Mouse (Mus musculus) erythroblast, adult 5-6 weeks (primary cell): ENCODE measurements around the gene Sfta2. TPM values are rescaled to one million over a fixed set of nuclear protein-coding genes. Genes with fewer than 3 reads are reported as not detected.
A peak's percentile ranks its signal among the peaks of the same experiment; 100 is the strongest.

ENCODE experiments used
- ATAC-seq: replicated peaks from 2 replicates; pipeline ENCODE4 v1.8.0; 2016; ENCODE audit warnings: moderate number of reproducible peaks, mild to moderate bottlenecking, moderate TSS enrichment, inconsistent platforms; ENCODE audit not compliant: poor library complexity, low FRiP score, severe bottlenecking
- total RNA-seq, 2 experiments: library from RNA; stranded (forward) in 1 of 2; stranded (reverse) in 1 of 2; fragments of 150-400 nt in 1 of 2; fragments of 200-764, 138-1000 nt in 1 of 2; gene quantifications; 2 replicates each; pipeline versions ENCODE4 v1.2.3 to v1.2.4; 2015 to 2017; ENCODE audit warnings: low replicate concordance in 2 of 2

Gene Sfta2
- total RNA-seq (2015; ENCODE audit: low replicate concordance), result not detected in 2 replicates
- total RNA-seq (2017; ENCODE audit: low replicate concordance), result not detected in 2 replicates

DNA sequence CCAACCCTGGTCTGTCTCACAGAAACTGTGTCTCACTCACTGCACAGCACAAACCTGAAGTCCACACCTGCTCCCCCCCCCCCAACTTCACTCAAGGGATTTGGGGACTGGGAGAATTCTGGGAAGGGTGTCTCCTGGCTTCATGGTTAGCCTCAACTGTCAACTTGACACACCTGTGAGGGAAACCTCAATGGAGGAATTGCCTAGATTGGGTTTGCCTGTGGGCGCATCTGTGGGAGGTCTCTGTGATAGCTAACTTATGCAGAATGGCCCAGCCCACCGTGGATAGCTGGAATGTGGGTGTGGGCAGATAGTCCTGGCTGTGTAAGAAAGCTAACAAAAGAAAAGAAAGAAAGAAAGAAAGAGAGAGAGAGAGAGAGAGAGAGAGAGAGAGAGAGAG lies at the start of gene Sfta2:
Gene Sfta2 (plus strand): TSS at position 301 of the 400 bp plus-strand sequence.
- ATAC-seq, result no peak

DNA sequence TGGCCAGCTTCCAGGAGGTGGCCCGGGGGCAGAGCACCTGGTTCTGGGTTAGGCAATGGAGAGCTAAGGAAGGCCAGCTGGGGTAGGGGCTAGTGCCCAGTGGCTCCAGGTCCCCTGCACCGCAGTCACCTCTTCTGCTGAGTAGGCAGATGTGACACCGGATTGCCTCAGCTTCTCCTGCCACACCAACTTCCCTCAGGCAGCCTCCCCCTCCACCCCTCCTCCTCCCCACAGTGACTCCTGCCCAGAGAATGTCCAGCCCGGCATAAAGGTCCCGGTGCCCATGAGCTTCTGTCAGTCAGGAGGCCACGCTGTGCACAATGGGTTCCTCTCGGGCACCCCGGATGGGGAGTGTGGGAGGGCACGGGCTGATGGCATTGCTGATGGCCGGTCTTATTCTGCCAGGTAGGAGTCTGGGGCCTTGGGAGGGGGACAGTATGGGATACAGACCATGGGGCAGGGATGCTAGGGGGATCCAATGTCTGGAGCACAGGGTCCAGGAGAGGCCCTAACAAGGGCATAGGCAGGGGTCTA lies 49.4 kb upstream of the Sfta2 start, which contains the start of gene Cdsn:
Gene Cdsn (plus strand): TSS at position 248 of the 534 bp plus-strand sequence.
- ATAC-seq, result no peak

DNA sequence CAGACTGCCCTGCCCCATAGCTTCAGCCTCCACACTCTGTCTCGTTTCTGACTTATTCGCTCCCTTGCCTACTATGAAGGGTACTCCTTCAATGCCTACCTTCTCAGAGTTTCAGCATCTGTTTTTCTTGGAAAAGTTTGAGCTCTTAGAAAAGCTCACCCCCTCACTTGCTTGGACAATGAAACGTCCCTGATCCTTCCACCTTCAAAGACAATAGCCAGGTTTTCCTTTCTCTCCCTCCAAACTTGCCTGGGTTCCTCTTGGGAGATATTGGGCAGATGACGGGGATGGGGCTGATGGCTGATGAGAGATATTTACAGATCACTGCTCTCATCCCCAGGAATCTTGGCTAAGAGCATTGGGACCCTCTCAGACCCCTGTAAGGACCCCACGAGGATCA lies 47.0 kb upstream of the Sfta2 start:
- ATAC-seq, result no peak

DNA sequence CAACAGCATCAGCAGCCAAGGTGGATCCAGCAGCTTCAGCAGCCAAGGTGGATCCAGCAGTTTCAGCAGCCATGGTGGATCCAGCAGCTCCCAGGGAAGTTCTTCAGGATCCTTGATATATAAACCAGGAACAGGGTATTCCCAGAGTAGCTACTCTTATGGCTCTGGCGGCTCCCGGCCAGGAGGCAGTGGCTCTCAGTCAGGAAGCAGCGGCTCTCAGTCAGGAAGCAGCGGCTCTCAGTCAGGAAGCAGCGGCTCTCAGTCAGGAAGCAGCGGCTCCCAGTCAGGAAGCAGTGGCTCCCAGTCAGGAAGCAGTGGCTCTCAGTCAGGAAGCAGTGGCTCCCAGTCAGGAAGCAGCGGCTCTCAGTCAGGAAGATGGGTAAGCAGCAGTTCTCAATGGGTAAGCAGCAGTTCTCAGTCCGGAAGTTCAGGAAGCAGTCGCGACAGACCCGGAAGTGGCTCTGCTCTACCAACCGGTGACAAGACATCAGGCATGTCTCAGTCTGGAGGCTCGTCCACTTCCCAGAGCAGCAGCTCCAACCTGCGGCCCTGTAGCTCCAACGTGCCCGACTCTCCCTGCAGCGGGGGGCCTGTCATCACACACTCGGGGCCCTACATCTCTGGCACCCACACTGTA lies 46.5 kb upstream of the Sfta2 start:
- no peak for ATAC-seq

DNA sequence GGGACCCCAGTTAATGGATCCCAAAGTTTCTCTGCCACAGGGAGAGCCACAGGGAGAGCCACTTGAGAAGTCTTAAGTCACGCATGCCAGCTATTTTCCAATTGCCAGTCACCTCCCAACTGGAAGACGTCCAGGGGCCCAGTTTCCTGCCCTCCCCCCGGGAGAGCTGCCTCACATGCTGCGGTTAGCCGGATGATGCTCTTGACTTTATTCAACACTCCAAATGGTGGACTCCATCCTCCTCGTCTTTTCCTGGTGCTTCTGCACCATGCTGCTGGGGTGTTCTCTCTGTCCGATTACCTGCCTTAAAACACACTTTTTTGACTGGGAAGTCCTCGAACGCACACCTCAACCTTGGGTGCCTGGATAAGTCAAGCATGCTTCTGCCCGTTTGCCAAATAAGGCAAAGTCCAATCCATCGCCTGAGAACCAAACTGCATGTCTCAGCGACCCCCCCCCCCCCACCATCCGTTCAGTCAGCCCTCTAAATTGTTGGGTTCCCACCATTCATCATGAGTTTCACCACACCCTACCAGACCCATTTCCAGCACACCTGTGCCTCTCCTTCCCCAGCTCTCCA lies 45.1 kb upstream of the Sfta2 start:
- ATAC-seq, result no peak

DNA sequence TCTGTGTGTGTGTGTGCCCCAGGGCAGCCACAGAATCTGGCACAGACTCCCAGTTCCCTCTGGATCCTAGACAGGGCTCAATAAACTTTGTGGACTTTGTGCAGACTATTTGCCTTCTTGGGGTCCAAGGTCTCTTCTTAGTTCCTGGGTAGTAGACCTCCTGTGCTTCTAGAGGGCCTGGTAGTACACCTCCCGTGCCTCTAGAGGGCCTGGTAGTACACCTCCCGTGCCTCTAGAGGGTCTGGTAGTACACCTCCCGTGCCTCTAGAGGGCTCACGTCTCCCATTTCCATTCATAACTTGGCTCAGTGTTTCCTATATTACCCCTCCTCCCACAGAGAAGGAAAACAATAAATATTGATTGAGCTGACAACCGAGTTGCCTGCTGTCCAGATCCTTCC lies 44.5 kb upstream of the Sfta2 start:
- peak; percentile 74 for ATAC-seq

DNA sequence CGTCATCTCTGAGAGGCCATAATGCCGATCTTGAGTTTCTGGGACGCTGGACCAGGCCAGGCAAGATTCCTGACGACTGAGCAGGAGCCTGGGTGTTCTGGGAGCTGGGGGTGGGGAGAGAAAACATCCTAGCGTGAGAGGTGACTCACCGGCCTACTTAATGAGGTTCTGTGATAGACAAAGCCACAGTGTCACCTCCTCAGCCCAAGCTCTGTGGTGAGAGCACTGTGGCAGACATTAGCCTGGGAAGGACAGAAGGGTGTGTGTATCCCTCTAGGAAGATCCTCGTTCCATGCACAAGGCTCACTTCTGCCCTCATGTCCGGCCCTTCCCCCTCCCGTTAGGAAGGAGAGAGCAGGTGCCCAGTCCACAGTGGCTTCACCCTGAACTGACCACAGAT lies 44.0 kb upstream of the Sfta2 start:
- no peak for ATAC-seq

DNA sequence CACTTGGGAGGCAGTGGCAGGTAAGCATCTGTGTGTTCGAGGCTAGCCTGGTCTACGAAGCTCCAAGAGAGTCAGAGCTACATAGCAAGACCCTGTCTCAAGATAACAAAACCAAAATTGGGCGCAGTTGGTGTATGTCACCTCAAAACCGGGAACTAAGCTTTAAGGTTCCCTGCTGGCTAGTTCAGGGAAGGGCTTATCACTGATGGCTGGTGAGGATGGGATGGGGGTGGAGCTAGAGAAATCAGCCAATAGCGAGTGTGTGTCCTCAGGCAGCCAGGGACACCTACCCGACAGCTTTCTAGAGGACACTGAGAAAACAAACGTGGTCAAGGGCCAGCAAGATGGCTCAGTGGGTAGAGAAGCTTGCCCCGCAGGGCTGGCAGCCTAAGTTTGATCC lies 43.1 kb upstream of the Sfta2 start:
- ATAC-seq, result no peak

DNA sequence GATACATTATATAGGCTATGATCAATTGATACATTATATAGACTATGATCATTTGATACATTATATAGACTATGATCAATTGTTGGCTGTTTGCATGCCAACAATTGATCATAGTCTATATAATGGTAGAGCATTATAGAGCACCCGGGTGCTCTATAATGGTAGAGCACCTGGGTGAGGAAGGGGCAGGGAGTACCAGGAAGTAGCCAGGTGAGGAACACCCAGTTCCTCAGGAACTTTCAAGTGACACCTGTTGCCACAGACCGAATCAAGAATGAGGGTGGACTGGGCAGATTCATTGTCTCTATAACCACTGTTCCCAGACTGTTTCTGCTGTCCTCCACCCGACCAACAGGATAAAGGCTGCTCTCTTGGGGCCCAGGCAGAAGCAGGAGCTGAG lies 34.2 kb upstream of the Sfta2 start, which contains the start of gene 2300002M23Rik:
Gene 2300002M23Rik (plus strand): TSS at position 301 of the 400 bp plus-strand sequence.
- no peak for ATAC-seq

DNA sequence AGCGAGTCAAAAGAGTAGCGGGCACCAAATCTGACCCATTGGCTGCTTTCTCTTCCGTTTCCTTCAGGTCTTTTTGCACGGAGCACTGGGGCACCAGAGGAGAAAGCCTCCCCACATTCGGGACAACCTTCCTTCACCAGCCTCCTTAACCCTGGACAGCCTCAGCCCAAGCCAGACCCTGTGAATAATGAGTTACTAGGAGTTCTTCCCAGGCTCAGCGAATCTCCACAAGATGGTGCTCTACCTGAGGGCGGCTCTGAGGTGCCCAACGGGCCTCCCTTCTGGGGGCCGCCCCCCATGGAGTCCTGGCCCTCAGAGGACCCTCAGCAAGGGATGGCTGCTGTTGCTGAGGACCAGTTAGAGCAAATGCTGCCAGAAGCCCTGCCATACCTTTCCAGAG lies 33.6 kb upstream of the Sfta2 start:
- ATAC-seq, result no peak

DNA sequence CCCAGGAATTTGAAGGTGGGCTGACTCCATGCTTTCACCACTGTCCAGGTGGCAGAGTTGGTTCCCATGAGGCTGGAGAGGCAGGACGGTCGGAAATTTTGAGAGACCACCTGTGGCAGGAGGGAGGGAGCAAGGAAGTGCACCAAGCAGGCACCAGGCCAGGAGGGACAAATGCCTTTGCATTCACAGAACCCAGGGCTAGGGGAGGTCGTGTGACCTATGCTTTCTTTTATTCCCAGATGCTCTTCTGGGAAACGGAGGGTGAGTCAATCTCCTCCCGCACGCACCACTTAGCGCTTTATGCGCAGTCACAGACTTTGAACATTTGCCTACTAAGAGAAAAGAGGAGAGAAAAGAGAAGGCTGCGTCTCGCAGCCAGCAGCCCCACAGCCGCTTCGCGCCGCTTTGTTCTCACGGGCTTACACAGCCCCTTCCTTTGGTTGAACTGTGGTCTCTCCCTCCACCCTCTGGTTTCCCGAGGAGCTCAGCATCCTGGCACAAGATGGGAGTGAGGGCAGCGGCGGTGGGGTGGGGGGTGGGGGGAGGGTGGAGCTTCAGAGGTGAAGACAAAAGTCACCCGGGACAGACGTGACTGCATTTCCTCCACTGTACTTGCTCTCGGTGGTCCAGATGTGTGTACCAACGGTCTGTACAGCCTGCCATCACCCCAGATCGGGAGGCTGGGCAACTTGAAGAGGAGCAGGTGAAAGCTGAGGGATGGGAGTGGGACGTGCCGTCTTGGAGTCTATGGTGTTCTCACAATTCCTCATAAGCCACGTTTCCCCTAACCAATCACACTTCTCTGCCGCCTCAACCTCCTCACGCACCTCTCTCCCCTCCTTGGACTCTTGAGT lies 32.0 kb upstream of the Sfta2 start:
- ATAC-seq, result no peak

DNA sequence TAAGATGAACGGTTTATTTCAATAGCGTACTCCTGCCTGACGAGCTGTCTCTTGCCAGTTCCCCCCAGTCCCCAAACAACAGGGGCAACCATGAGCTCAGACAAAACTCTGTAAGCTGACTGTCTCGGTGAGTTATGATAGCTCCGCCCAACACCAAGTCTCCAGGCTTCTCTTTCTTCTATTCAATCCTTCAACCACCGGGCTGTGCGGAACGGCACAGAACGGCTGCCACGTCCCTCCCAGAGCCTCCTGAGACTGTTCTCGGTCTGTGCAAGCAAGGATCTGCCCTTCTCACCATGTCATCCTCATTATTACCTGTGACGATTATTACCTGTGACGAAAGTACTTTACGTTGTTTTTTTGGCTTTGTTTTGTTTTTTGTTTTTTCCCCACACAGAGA lies 30.5 kb upstream of the Sfta2 start:
- no peak for ATAC-seq

DNA sequence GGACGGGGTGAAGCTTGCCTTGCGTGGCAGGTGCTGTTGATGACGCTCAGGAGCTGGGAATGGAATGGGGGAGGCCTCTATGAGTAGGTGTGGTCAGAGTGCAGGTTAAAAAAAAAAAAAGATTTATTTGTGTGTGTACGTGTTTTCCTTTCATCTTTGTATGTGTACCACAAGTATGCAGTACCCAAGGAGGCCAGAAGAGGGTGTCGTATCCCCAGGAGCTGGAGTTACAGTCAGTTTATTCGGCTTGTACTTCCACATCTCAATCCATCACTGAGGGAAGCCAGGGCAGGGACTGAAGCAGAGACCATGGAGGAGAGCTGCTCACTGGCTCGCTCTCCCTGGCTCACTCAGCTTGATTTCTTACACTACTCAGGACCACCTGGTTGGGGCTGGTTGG lies 29.9 kb upstream of the Sfta2 start:
- ATAC-seq, result no peak

DNA sequence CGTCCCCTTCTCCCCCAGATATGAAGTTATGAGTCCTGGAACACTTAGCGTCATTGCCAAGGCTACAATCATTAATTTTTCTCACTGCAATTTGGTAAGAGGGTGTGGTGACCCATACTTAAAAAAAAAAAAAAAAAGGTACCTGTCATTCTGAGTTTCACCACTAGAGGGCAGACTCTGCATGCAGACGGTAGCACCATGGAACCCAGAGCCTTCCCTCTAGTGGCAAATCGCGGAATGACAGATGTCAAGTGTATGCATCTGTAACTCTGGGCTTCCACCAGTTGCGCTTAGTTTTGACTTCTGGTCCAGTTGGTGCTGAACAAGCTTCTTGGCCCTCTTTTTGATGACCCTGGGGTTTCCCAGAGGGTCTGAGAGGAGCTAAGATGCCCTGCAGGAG lies 23.1 kb upstream of the Sfta2 start:
- peak; percentile 86 for ATAC-seq

DNA sequence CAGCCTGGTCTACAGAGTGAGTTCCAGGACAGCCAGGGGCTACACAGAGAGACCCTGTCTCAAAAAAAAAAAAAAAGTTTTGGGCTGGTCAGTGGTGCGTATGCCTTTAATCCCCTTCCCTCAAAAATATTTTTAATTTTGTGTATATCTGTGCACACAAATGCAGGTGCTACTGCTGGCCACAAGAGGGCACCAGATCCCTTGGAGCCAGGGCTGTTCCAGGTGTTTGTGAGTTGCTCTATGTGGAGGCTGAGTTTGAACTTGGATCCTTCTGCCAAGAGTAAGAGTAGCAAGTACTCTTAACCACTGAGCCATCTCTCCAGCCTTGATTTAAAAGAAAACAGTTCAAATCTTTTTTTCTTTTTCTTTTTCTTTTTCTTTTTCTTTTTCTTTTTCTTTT lies 18.4 kb upstream of the Sfta2 start:
- peak; percentile 61; the same call in 1 of the 2 replicates for ATAC-seq

DNA sequence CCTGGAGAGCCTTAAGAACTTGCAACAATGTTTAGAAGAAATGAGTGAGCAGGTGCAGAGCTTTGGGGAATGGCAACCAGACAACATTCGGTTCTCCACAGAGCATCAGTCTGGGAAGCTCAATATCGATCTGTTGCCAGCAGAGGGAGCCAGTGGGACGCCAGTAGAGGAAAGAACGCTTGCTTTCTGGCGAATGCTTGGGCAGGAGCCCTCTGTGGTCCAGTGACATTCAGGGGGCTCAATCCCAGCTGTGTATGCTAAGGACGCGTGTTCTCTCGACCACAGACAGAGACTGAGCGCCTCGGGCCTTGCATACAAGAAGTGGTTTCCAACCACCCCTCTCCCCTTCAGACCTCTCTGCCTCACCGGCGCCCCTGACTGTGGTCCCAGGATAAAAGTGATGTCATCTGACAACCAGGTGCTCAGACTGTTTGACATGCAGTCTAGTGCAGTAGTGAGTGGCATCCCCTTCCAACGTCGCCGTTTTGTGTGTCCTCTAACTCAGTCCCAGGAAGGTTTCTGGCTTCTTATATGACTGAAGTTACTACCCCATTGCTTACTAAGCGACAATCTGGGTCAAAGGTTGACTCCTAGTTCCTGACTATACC lies 16.9 kb upstream of the Sfta2 start:
- peak; percentile 77 for ATAC-seq

DNA sequence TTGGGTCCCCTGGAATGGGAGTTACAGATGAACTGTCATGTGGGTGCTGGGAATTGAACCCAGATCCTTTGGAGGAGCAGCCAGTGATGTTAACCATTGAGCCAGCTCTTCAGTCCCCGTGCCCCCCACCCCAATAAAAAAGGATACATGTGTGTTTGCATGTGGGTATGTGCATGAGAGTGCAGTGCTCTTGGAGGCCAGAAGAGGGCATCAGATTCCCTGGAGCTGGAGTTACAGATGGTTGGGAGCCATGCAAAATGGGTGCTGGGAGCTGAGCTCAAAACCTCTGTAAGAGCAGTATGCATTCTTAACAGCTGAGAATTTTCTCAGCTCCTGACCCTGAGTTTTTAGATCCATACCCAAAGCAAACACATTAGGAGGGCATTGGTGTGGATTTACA lies 14.1 kb upstream of the Sfta2 start:
- ATAC-seq, result no peak

DNA sequence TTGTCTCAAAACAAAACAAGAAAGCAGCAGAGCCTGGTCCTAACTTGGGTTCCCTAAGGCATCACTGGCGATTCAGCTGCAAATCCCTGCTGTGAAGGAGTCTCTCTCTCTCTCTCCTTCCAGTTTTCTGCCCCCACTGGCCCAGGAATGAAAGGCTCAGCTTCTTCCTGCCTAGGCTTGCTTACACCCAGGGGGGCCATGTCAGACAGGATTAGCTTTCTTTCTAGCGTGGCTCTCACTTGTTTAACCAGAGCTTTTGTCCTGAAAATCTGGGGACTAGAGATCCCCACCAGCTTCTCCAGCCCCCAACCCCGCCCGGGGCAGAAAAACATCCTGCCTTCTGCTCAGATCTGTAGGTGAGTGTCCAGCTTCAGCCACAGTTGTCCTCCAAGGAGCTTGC lies 13.0 kb upstream of the Sfta2 start:
- no peak for ATAC-seq

DNA sequence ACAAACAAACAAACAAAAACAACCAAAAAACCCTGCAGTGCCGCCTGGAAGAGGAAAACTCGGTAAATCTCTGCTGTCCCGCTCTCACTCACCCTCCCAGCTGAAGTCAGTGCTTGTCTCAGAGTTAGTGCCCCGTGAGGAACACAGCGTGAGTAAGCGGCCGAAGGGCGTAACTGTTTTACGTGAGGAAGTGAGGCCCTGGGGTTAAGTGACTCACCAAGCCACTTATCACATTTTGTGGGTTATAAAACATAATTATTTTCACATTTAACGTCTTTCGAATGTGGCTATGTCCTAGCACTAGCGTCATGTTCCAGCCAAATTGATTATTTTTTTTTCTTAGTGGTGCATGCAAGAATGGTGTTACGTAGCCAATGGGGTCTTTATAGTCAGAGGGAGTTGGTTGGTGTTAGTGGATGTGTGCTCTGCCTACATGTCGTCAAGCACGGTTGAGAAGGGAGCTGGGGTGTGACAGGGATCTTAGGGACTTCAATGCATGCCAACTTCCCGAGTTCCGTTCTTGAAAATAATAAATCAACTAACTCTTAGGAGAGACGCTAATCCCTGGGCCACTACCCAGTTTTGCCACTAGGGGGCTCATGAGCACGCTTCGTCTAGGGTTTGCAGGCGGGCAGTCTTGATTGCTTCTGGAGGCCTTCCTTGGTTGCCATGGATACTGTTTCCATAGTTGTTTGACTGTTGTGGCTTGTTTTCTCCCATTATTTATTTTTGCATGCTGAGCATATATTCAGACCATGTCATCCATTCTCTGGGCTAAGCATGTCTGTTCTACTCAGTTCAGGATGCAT lies 10.7 kb upstream of the Sfta2 start:
- peak; percentile 82 for ATAC-seq
